Mouse (Mus musculus): ENCODE measurements around the gene Rpl10a.

Rpl10a gene

GRCm38 (mm10) chr17:28361921-28362652 lies 33.8 kb downstream of the Rpl10a start:
- no peak for DNase-seq

- no peak for DNase-seq
These were observed 34.5 kb downstream of the Rpl10a start for GRCm38 (mm10) chr17:28362653-28363292.

GRCm38 (mm10) chr17:28363507-28363906 lies 35.2 kb downstream of the Rpl10a start:
- DNase-seq: no peak

GRCm38 (mm10) chr17:28365122-28365521 lies 36.9 kb downstream of the Rpl10a start, which contains the start of gene Tulp1:
TSS of gene Tulp1 (minus strand) at chr17:28365222.
- DNase-seq: no peak

GRCm38 (mm10) chr17:28368449-28368848 lies 40.2 kb downstream of the Rpl10a start:
- peak; percentile 85 for DNase-seq

- DNase-seq: no peak
These were observed 40.8 kb downstream of the Rpl10a start for GRCm38 (mm10) chr17:28369056-28369455.

GRCm38 (mm10) chr17:28371286-28371685 lies 43.0 kb downstream of the Rpl10a start:
- no peak for DNase-seq

- no peak for DNase-seq
These were observed 43.7 kb downstream of the Rpl10a start for GRCm38 (mm10) chr17:28371941-28372340.

- peak; percentile 70 for DNase-seq
These were observed 45.5 kb downstream of the Rpl10a start for GRCm38 (mm10) chr17:28373821-28374220.

- no peak for DNase-seq
These were observed 46.2 kb downstream of the Rpl10a start for GRCm38 (mm10) chr17:28374494-28374893.

GRCm38 (mm10) chr17:28375592-28376061 lies 47.4 kb downstream of the Rpl10a start:
- peak; percentile 20 for DNase-seq

GRCm38 (mm10) chr17:28380255-28380654 lies 52.0 kb downstream of the Rpl10a start:
- DNase-seq: no peak
